Comparison of ENCODE assay signal across 24 mouse cellular contexts in genomic region chr1:127202360-127202759, GRCm38 (mm10).
"Had no signal": no experiment of that assay in that cellular context is flagged by ENCODE, and none has a peak within 500 bp of the region (broad histone marks: within the 10 kb centered on the region; RNA-seq: fewer than 3 reads in every experiment).

No protein-coding gene starts in this region.

- H3K36me3 ChIP-seq: heart, embryonic 13.5 days; heart, embryonic 15.5 days; hindbrain, embryonic 13.5 days; hindbrain, embryonic 15.5 days; kidney, embryonic 15.5 days; limb, embryonic 13.5 days; limb, embryonic 15.5 days; liver, embryonic 12.5 days had no signal

- H3K4me3 ChIP-seq: gastrocnemius, adult 2 months; heart, adult 2 months; heart, embryonic 13.5 days; heart, embryonic 15.5 days; hindbrain, embryonic 13.5 days; hindbrain, embryonic 15.5 days; kidney, embryonic 15.5 days; limb, embryonic 13.5 days; limb, embryonic 15.5 days; liver, embryonic 12.5 days had no signal

- DNase-seq: gastrocnemius, adult 2 months; gastrocnemius, postnatal 10 days; gastrocnemius, postnatal 25 days; heart, adult 11 months; heart, adult 2 months; heart, postnatal 14 days; heart, postnatal 36 days; kidney, adult 11 months; kidney, adult 2 months; kidney, postnatal 14 days; kidney, postnatal 36 days; layer of hippocampus, adult 9-11 months; layer of hippocampus, postnatal 36 days; left cerebral cortex, postnatal 4 days had no signal

- H3K27me3 ChIP-seq: heart, embryonic 13.5 days; heart, embryonic 15.5 days; hindbrain, embryonic 13.5 days; hindbrain, embryonic 15.5 days; kidney, embryonic 15.5 days; limb, embryonic 13.5 days; limb, embryonic 15.5 days; liver, embryonic 12.5 days had no signal

- H3K27ac ChIP-seq: gastrocnemius, adult 2 months; heart, adult 2 months; heart, embryonic 13.5 days; heart, embryonic 15.5 days; hindbrain, embryonic 13.5 days; hindbrain, embryonic 15.5 days; hindbrain, postnatal 0 days; kidney, embryonic 15.5 days; kidney, postnatal 0 days; limb, embryonic 13.5 days; limb, embryonic 15.5 days; liver, embryonic 12.5 days had no signal
